Mouse (Mus musculus): Measurements from ENCODE around the gene Ctdspl. TPM values are rescaled to one million over a fixed set of nuclear protein-coding genes. Genes with fewer than 3 reads are reported as not detected.
A peak's percentile ranks its signal among the peaks of the same experiment; 100 is the strongest.

The Ctdspl gene
- total RNA-seq, 4 experiments from 2014 or later, result 7.5 to 10.2 (median 7.8) TPM

DNA sequence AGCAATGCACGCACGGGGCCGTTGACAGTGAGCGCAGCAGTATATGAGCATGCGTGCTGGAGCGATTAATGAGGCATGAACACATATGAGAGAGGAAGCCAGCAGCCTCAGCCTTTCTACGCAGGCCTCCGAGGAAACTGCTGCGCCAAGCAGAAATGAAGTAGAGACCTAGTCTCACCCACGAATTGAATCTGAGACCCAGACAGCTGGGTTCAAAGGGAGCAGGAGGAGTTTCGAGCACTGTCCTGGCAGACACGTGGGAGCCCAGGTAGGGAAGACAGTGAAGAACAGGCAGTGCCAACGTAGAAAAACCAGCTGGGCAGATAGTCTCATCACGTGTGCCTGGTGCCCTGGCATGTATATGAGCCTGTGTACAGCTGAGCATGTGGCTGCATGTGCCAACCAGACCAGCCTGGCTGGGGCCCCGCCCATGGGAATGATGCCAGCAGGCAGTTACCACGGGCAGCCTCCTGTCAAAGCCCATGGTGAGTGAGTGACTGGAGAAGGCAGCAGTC lies 6.5 kb upstream of the Ctdspl start:
- DNase-seq (ENCODE audit: low spot score), result no peak

DNA sequence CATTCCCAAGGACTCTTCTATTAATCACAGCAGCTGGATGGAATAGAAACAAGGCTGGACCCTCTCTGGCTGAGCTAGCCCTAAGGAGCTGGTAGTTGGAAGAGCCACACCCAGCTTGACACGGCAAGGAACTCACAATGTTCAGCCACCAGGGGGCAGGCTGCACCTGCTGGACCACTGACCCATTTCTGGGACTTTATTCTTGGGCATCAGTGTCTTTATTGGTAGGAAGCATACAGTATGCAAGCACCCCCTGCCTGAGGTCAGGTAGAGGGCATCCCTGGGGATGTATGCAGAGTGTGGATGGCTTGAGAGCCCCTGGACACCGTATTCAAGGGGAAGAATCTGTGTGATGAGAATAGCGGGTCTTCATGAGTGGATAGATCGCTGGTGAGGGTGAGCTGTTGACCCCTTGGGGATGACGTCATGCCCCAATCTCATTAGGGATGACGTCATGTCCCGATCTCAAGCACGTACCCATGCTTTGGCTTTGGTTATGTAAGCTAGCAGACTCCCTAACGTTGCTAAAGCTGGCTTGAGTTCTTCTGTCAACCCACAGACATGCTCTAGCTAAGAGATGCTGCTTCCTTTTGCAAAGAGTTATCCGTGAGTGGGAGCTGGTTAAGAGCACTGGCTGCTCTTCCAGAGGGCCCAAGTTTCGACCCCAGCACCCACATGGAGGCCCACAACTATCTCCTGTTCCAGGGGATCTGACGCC lies 5.3 kb upstream of the Ctdspl start:
- peak; percentile 81 for DNase-seq (ENCODE audit: low spot score)

DNA sequence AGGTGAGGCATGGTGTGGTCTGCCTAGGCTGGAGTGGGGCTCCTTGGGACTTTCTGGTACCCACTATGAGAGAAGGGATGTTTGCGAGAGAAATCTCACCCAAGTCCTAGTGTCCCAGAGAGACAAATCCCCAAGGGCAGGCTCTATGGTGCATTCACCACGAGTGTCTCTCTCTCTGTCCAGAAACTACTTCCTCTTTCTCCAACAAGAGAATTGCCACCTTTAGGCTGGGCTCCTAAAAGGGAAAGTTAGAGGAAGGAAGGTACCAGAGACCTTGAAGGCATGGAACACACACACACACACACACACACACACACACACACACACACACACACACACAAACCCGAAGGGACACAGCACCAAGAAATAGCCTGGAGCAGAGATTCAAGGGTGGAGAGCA lies 4.3 kb upstream of the Ctdspl start:
- no peak for DNase-seq (ENCODE audit: low spot score)

DNA sequence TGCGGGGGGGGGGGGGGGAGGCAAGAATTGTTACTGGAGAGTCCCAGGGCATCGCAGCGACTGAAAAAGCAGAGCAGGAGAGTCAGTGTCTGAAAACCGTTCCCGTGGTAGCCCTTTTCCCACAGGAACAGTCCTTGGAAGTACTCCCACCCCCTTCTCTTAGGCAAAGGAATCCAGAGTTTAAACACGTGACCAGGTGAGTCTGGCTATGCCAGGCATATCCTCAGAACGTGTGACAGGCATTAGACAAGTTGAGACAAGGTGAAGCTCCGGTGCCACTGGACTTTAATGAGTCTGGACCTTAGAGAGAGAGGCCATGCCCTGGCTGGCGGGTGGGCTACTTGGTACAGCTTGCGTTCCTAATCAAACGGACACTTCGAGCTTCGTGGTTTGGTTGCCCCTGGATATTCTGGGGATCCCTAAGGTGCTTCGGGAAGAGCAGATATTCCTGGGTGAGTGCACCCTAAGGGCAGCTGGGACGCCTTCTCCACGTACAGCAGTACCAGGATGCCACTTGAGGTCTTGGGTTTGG lies 1.6 kb upstream of the Ctdspl start:
- DNase-seq (ENCODE audit: low spot score), result no peak

DNA sequence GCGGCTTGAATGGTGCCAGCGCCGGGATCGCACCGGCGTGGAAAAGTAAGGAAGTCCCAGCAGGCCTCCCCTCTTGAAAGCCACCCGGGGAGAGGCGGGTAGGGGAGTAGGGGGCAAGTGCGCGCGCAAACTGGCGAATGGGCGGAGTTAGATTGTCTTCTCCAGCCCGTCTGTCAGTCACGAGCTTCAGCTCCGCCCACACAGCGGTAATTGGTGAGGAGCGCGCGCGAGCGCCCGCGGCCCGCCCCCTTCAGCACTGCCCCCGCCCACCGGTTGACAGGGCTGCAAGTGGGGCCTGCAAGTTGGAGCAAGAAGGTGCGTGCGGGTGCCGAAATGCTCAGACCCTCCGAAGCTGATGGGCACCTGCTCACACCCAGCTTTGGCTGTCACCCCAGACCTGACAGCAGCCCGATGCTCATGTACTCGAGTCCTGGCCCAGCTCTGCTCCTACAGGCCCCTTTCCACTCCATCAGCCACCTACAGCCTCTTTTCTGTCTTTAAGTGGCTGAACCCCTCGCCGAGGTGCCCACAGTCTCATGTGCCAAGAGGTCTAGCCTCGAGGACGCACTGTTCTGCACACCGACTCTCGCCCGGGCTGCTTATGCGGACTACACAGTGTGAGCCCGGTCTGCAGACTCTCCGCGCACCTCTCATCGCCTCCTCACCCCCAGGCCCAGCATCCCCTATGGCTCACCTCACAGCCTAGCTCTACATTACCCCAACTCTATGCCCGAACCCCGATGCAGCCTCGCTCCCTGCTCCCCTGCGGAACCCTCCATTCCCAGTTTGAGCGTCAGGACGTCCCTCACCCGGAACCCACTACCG lies 755 bp upstream of the Ctdspl start:
- DNase-seq (ENCODE audit: low spot score), result peak; percentile 95

DNA sequence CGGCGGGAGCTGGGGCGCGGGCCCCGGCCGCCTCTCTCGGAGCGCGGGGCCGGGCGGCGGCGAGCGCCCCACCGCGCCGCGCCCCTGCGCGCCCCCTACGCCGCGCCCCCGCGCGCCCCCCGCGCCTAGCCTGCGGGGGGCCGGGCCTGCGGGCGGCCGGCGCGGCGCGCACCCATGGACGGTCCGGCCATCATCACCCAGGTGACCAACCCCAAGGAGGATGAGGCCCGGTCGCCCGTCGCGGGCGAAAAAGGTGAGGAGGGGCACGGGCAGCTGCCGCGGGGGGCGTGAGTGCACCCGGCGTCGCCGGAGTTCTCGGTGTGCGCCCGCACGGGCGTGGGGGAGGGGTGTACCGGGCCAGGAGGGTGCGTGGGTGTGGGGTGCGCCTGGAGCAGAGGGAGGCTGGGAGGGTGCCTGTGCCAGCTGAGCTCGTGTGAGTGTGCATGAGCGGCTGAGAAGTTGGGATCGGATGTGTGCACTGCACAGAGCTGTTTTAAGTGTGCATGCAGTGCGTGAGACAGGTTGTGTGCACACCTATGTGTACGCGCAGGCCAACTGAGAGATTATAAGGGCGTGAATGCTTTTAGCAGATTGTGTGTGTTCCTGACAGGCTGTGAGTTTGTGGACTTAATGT lies 552 bp downstream of the Ctdspl start:
- DNase-seq (ENCODE audit: low spot score), result no peak

DNA sequence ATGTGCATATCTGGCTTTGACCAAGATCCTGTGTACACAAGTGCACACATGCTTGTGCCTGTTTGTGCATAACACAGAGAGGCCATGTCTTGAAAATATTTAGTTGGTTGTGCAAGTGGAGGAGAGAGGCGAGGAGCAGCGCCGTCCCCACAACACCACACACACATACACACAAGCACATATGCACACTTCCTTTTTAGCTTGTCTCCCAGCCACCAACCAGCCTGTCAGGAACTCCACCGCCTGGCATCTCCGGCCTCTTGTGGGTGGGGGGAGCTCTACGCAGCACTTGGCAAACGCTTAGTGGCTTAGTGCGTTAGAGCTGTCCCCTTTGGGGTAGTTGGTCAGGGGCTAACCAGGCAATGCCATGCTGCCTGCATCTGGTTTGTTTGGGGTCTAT lies 1.2 kb downstream of the Ctdspl start:
- no peak for DNase-seq (ENCODE audit: low spot score)

DNA sequence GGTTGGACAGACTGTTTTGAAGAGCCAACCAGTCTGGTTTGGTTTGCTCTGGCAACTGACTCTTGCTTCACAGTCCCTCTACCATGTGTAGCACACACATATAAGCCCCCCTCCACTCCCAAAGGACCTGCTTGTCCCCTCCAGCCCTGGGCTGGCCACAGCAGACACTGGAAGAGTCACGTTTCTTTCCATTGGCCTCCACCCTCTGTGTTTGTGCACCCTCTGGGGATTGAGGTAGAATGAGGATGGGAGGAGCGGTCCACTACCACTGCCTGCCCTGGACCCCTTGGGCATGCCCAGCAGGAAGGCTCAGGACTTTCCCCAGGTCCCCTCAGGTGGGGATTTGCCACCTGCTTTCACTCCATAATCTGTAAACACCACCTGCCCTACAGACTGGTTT lies 1.8 kb downstream of the Ctdspl start:
- DNase-seq (ENCODE audit: low spot score), result no peak

DNA sequence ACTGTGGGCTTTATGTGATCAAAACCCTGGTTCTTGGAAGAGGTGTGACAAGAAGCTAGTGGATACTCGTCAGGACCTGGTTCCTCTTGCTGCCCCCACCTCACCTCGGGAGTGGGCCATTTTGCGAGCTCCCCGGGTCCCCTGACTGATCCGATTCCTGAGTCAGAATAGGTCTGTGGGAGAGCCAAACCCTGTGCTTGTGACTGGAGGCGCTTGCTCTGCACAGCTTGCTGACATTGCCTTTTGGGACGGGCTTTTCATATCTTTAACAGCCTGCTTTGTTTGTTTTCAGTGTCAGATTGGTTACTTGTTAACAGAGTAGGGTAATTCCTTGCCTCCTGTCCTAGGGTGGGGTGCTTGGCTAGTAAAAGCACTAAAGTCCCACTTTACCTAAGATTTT lies 2.4 kb downstream of the Ctdspl start:
- no peak for DNase-seq (ENCODE audit: low spot score)

DNA sequence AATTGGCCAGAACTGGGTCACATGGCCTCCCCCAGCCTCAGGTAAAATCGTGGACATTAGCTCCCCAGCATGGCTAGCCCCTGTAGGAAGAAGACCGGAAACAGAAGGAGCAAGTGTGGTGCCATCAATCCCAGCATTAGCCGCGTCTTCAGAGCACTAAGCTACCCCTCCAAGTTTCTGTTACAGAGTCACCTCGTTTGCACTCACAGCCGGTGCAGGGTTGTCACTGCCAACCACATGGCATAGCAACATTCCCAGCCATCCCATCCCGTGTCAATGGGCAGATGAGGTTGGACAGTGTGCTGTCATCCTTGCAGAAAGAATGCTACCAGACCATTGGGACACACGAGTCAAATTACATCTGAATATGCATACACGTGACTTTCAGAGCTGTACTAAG lies 4.4 kb downstream of the Ctdspl start:
- no peak for DNase-seq (ENCODE audit: low spot score)

DNA sequence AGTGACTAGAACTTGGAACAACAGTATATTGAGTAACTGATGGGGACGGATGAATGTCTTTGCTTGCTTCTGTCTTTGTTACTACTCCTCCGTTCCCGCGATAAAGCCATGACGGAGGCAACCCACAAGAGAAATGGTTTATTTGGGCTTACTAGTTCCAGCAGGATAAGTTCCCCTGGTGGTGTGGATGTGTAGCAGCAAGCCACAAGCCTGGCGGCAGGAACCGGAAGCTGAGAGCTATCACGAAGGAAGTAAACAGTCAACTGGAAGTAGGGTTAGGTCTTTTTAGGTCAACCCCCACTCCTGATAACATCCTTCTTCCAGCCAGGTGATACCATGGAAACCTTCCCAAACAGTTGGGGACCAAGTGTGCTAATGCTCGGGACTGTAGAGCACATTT lies 7.5 kb downstream of the Ctdspl start:
- DNase-seq (ENCODE audit: low spot score), result no peak

DNA sequence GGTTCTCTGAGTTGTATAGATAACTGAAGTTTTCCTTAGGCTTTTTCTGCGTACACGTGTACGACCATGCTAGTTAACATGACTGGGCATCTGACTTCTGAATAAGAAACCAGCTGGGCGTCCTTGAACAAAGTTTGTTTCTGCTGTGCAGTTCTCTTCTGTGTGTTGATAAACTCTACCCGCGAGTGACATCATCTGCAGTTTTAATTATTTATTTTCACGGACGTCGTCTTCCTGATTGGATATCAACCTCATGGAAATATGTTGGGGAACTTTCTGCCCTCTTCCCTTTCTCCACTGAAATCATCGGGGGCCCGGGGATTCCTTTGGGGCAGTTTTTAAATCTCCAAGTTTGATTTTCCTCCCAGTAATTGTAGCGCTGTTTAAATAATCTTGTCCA lies 8.1 kb downstream of the Ctdspl start:
- DNase-seq (ENCODE audit: low spot score), result no peak

DNA sequence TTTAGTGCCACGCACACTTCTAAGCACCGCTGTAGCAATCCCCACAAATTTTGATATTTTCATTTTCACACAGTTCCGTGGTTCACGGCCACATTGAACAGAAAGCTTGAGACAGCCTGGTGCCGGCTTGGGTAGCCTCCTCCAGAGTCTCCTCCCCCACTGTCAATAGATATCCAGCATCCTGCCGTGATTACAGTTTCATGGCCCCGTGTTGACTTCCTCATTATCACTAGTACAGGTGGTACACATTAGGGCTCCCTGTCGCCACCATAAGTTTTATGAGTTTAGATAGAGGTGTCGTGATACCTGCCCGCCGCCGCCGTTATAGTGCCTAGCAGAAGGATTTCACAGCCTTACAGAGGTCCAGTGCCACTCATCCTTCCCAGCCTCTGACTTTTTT lies 8.8 kb downstream of the Ctdspl start:
- no peak for DNase-seq (ENCODE audit: low spot score)

DNA sequence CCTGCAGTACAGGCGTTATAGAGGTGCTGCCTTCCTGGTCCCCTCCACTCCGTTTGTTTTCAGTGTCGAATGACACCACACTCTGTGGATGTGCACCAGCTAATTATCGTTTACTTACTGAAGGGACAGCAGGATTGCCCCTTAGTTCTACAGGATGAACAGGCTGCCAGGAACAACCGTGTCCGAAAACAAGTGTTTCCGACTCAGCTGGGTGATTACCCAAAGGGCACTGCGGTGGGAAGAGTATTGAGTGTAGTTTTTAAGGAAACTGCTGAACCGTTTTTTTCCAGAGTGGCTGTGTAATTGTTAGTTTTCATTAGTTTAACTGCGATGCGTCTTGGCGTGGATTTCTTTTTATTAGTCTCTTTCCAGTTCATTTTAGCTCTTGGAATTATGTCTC lies 9.8 kb downstream of the Ctdspl start:
- DNase-seq (ENCODE audit: low spot score), result no peak

DNA sequence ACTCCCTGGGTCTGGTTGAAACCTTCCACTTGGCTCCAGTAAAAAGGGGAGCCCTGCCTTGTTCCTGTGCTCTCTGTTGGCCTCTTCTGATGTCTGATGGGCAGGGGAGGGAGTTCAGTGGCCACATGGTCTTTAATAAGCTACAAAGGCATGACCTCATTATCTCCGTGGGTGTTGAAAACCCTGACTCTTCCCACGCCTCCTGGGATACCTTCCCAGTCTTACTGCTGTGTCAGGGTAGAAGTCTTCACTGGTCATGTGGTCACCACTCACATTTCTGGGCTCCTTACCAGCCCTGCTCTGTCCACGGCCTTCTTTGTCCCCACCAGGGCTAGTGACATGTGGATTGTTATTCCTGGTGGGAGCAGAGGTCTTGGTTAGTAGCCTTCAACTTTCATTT lies 11.3 kb downstream of the Ctdspl start:
- DNase-seq (ENCODE audit: low spot score), result peak; percentile 73

DNA sequence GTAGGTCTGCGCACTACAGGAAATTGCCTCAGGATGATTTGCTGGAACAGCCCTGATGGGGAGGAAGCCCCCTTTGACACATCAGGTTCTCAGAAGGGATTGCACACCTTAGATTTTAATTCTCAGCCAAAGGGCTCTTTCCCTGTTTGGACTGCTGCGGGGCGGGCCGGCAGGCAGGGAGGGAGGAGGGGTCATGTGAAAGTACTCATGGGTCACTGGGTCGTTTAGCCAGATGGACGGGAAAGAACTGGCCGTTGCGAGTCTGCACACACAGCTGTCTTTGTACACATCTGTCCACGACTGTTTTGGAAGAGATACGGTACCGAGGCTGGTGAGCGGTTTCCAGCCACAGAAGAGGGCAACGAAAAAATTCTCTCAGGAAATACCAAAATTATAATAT lies 13.2 kb downstream of the Ctdspl start:
- DNase-seq (ENCODE audit: low spot score), result no peak

DNA sequence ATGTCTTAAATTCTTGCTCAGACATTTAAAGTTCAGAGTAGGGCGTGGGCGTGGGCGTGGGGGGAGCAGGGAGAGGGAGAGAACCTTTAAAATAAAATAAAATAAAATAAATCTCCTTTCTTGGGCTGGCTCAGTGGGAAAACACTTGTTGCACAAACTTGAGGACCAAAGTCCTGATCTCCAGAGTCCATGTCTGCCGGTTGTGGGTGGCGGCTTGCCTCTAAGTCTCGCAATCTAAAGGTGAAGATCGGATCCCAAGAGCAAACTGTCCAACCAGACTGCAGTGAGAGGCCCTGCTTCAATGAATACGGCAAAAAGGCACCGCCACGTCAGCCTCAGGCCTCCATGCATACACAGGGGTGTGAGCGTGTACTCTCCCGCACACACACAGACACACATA lies 13.6 kb downstream of the Ctdspl start:
- DNase-seq (ENCODE audit: low spot score), result no peak

DNA sequence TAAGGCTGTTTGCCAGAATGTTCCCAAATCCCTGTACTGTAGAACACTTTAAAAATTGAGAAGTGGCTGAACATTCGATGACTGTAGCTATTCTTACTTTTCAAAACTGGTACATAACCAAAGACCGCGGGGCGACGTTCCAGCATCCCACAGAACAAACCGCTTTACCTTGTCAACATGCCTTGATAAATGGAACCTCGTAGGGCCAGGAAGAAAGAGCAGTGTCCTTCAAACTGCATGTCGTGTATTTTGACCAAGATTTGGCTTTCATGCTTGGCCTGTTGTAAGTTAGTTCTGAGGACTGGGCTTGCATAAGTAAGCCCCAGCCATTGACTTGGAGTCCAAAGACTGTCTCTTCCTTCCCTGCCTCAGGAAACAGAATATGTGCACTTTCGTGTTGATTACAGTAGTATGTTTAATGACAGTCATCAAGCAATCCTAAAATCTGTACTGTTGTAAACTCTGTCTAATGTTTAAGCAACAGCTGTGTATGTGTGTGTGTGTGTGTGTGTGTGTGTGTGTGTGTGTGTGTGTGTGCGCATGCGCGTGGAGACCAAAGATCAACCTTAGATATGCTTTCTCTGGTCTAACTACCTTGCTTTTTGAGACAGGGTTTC lies 14.4 kb downstream of the Ctdspl start:
- DNase-seq (ENCODE audit: low spot score), result no peak

DNA sequence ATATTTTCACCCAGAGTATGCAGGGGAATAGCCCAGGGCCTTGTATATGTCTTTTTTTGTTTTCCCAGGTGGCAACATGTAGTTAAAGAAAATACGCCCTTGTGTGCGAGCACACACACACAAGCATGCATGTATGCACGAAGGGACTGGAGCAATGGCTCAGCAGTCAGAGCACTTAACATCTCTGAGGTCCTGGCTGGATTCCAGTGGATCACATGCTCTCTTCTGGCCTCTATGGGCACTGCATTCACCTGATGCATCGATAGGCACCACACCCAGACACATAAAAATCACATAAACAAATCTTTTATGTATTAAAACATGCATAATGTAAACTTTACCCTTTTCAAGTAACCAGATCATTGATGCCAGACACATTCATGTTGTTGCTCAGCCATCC lies 15.8 kb downstream of the Ctdspl start:
- no peak for DNase-seq (ENCODE audit: low spot score)

DNA sequence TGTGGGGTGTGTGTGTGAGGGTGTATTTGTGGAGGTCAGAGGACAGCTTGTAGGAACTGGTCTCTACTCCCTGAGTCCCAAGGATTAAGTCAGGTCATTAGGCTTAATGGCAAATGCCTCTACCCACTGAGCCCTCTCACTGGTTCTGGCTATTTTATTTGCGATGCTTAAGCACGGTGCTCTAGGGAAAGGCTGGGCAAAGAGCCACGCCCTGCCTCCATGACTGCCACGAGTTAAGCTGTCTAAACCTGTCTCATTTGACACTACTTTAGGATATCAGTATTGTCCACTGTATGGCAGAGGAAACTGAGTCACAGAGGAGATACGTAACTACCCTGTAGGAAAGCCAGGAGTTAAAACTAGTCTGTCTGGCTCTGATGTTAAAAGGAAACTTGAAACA lies 17.7 kb downstream of the Ctdspl start:
- no peak for DNase-seq (ENCODE audit: low spot score)

DNA sequence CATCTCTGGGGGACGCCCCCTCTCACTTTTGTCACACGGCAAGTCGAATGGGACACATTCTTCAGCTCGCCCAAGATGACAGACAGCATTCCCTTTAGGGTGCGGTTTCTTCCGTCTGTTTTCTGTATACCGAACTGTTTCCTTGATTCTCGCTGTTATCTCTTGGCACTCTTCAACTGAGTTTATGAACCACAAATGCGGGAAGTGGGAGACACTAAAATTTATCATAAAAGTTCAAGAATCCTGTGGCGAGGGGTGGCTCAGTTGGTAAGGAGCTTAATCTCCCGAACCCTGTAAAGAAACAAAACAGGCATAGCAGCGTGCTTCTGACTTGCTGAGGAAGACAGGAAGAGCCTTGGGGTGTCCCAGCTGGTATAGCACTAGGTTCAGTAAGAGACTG lies 18.1 kb downstream of the Ctdspl start:
- DNase-seq (ENCODE audit: low spot score), result no peak

DNA sequence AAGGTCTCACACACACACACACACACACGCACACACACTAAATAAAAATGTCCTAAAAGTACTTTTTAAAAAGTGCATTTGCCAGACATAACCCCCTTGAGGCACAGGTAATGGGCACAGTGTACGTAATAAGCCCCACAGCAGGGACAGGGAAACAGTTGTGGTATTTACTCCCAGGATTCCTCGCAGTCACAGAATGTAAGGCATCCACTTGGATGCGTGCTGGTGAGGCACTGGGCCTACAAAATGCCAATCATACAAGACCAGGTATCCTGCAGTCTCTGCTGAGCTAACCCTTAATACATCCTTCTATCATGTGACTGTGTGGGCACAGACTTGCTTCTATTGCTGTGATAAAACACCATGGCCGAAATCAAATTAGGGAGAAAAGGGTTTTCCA lies 22.2 kb downstream of the Ctdspl start:
- no peak for DNase-seq (ENCODE audit: low spot score)
